Mouse (Mus musculus) testis, adult 2 months (tissue): ENCODE measurements around the gene Uba2.

ENCODE experiments used
- CTCF ChIP-seq: fragments of 200-500 bp; IDR thresholded peaks from 2 replicates; pipeline ENCODE4 v1.5.1; 2012; ENCODE audit warnings: low read depth, mild to moderate bottlenecking, inconsistent platforms, low read length, moderate library complexity; ENCODE audit not compliant: control insufficient read depth, insufficient read depth, insufficient replicate concordance
- POLR2A ChIP-seq: fragments of 200-500 bp; IDR thresholded peaks from 2 replicates; pipeline ENCODE4 v1.6.1; 2012; ENCODE audit warnings: low read depth, mild to moderate bottlenecking, inconsistent platforms, low read length, moderate library complexity; ENCODE audit not compliant: control insufficient read depth

- TF ChIP-seq CTCF (no peak), POLR2A (peak; percentile 86)
These were observed 27.0 kb upstream of the Uba2 start, which contains the start of gene Pdcd2l for GRCm38 (mm10) chr7:34196132-34197128.
